Mouse (Mus musculus) kidney, postnatal 36 days (tissue): ENCODE data around the gene Pbrm1.

Source experiments
- DNase-seq, 2 experiments: peaks; one replicate each; pipeline ENCODE4 v3.0.0; 2021 to 2022; ENCODE audit warnings: mixed read lengths in 2 of 2

The Pbrm1 gene

DNA sequence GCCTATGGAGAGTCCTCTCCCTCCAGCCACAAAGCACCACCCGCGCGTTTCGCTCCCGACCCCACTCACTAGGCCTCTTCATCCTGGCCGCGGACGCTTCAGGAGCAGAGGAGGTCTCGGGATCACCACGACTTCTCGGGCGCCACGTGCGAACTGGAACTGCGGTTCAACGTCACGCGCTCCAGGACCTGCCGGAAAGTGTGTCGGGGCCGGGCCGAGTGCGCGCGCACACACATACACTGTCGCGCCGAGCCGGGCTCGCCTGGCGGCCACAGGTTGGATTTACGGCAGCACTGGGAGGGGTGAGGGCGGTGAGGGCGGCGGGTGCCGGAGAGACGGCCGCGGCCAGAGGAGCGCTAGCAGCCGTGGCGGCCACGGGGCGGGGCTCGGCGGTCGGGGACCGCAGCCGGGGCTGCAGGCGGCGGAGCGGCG lies at the start of gene Pbrm1, which contains the start of gene Gnl3:
TSS of gene Pbrm1 (plus strand) at position 279 of the 432 bp plus-strand sequence.
TSS of gene Gnl3 (minus strand) at position 293 of the 432 bp plus-strand sequence.
- peak; percentile 98 for DNase-seq

DNA sequence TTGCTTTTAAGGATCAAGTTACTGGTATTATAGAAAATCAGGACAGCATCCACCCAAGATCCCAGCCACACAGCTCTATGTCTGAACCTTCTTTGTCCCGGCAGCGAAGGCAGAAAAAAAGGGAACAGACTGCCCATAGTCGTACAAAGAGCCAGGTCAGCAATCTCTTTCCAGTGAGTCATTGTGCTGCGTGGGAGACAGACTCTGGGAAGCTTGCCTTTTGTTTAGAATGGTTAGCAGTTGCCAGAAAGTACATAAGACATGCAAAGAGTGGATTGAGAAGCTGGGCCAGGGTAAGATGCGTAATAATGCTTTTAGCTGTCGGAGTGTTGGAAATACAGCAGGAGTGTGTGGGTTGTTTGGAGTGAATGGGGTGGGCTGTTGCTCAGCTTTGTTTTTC lies 44.7 kb upstream of the Pbrm1 start:
- DNase-seq = peak; percentile 34 to 58

DNA sequence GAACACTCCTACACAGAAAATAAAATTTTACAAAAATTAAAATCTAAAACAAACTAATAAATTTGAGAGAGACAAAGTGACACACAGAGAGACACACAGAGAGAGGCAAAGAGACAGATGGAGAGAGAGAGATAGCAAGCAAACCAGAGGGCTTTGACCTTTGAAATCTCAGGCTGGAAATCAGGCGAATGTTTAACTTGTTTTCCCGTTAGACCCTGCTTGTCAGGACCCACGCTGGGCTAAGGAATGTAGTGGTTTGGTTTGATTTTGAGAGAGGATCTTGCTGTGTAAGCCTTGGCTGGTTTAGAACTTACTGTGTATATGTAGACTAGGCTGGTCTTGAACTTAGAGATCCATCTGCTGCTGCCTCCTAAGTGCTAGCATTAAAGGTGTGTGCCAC lies 42.7 kb upstream of the Pbrm1 start:
- DNase-seq = peak; percentile 37 to 69

DNA sequence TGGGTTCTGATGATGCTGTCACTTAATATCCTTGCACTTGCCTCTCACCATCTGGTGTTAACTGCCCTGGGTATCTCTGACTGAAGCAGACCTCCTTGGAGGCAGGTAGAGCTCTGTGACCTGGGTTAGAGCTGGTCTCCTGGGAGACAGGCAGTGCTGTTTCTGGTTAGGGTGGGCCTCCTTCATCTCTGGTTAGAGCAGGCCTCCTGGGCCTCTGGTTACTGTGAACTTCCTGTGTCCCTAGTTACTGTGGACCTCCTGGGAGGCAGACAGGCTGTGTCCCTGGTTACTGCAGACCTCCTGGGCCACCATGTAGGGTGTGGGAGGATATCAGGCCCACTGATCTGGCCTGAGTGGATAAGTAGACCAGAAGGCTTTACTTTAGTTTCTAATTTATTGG lies 22.5 kb upstream of the Pbrm1 start:
- DNase-seq = no peak

DNA sequence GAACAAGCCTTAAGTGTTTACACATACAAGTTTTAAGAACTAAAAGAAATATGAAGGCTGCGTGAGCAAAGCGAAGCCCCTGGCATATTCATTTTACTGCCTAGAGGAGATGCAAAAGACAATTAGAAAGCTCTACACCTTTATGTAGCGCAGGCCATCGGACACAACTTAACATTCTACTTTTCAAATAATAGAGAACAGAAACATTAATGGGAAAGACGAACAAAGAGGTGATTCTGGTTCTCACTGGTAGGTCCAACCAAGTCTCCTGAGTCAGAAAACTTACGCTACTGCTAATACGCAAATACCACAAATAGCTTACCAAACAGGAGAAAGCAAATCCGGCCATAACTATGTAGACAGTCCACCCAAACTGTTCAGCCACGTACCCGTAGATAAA lies 18.6 kb upstream of the Pbrm1 start:
- no peak for DNase-seq

DNA sequence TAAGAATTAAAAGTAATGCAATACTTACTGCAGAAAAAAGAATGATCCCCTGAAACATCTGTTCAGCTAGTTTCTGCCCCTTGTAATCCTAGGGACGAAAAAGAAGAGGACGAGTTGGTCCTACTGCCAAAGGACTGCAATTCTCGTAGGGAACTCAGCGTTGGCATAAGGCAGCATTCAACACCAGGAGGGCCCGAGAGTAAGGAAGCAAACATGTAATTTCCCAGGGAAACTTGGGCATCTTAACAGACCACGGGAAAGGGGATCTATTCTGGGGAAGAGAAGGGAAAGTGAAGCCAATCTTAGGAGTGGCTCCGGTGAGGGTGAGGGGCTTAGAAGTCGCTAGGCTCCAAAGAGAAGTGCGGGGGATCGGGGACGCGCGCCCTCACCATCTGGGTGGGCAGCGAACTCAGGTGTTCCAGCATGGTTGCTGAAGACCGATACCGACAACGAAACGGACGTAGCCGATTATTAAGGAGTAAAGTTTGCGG lies 18.1 kb upstream of the Pbrm1 start:
- no peak for DNase-seq

DNA sequence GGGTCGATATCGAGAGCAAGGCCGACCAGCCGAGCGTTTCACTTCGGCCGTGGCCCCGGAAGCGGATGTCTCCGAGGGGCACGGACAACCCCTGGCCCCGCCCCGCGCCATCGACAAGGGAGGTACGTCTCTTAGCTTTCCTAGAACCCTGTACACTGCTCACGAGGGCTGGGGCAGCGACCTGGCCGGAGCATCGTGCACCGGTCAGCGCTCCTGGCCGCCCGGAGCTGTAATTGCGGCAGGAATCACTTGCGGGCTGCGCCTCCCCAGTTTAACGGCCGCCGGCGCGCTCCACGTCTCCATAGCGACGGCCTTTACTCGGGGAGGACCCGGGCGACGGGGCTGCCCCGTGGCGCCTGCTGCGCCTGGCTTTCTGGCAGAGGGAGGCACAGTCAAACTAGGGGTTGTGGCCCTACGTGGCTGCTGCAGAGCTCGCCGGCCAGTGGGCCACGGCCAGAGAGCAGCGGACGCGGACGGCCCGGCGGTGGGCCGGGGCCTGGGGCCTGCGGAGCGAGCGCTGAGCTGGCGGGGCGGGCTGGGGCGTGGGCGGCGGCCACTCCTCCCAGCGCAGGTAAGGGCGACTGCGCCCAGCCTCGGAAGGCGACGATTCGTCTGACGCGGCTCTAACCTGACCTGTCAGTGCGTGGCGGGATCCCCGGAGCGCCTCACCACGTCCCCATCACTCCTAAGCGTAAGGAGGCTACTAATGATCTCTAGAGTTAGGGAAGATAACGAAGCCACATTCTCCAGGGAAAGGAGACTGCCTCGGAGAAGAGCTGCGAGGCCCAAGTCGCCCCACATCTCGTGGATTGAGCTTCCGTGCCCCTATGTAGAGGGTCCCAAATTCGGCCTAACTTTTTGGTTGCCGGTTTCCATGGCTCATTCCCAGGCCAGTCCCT lies 17.4 kb upstream of the Pbrm1 start, which contains the start of the genes Glt8d1 and Spcs1:
TSS of gene Glt8d1 (plus strand) at position 94 of the 899 bp plus-strand sequence.
TSS of gene Spcs1 (minus strand) at position 366 of the 899 bp plus-strand sequence.
- peak; percentile 88 to 96 for DNase-seq

DNA sequence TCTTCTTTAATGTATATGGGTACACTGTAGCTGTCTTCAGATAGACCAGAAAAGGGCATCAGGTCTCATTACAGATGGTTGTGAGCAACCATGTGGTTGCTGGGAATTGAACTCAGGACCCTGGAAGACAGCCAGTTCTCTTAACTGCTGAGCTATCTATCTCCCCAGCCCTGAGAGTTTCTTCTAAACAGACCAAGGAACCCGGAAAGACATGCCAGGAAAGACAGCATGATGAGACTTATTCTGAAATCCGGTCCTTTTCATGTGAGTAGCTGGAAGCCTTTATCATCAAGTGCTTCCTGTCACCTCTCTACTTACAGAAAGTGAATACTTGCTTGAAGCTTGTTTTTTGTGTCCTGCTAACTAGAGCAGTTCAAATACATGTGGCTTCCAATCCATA lies 14.4 kb upstream of the Pbrm1 start:
- DNase-seq = no peak

DNA sequence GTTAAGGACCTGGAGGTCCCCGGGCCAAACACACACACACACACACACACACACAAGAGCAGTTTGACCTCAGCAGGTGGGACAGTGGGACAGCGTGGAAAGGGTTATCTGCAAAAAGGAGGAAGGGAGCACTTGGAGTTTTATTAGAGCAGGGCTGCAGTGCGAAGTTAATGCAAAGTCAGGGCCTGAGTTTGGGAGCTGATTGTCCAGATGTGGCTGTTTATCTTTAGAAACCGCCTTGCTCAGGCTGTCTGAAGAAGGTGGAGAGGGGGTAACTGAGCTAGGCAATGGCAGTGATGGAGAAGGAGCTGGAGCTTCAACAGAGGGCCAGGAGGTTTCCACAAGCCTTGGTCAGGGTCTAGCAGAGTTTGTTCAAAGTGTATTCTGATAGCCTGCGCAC lies 12.2 kb upstream of the Pbrm1 start:
- no peak for DNase-seq

DNA sequence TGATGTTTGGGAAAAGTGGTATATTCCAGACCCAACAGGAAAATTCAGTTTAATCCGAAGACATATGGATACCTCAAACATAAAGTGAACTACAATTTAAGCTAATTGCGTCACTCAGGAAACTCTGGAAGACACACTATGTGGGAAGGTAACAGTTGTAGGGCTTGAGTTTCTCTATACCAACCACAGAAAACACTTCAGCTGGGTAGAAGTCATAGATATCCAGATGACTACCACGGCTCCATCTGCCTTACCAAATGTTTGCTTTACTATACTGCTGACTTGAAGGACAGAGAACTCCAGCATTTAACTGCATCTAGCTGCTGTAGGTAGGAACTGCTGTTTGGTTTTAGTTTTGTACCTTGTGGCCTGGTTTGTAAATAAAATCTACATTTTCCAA lies 7.3 kb upstream of the Pbrm1 start:
- DNase-seq = no peak

DNA sequence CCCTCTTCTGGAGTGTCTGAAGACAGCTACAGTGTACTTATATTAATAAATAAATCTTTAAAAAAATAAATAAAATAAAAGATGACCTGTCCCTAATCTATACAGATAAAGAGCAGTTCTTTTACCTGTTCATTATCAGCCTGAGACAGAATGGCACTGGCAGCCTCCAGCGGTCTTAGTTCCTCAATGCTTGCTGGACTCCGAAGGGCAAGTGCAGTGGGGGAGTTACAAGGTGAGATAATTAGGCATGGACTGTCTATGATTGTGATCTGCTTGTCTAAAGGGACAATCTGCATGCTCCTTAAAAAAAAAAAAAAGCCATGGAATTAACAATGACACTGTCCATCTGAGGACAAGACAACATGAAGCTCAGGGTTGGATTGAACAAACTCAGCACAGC lies 5.0 kb upstream of the Pbrm1 start:
- DNase-seq = no peak

DNA sequence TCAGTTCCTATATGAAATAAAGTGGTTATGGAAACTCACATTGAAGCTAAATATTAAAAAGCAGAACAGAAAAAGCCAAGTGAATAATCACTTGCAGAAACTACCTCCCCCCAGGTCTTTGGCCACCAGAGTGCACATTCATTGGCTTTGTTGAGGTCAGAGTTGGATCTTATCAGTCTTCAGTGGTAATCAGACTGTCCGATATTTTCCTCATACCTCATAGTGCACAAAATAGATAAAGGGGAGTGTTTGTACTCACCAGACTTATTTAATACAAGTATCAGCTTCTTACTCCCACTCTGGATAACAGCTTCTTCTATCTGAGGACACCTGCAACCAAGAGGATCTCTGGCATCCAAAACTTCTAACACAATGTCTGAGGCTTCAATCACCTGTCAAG lies 2.9 kb upstream of the Pbrm1 start:
- no peak for DNase-seq

DNA sequence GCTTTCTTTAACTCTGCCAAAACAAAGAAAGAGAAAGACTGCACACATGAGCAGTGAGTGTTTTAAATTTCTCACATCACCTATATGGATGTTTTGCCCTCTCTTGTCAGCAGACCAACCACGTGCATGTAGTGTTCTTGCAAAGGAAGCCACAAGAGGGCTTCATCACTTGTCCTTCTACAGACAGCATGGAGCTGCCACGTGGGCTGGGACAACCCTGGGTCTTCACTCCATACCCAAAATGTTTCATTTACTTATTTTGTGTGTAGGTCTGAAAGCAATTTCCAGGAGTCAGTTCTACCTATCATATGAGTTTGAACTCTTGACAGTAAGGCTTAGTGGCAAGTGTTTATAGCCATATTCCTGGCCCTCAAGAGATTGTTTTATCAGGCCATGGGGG lies 1.1 kb upstream of the Pbrm1 start:
- DNase-seq = peak; percentile 17 to 32

DNA sequence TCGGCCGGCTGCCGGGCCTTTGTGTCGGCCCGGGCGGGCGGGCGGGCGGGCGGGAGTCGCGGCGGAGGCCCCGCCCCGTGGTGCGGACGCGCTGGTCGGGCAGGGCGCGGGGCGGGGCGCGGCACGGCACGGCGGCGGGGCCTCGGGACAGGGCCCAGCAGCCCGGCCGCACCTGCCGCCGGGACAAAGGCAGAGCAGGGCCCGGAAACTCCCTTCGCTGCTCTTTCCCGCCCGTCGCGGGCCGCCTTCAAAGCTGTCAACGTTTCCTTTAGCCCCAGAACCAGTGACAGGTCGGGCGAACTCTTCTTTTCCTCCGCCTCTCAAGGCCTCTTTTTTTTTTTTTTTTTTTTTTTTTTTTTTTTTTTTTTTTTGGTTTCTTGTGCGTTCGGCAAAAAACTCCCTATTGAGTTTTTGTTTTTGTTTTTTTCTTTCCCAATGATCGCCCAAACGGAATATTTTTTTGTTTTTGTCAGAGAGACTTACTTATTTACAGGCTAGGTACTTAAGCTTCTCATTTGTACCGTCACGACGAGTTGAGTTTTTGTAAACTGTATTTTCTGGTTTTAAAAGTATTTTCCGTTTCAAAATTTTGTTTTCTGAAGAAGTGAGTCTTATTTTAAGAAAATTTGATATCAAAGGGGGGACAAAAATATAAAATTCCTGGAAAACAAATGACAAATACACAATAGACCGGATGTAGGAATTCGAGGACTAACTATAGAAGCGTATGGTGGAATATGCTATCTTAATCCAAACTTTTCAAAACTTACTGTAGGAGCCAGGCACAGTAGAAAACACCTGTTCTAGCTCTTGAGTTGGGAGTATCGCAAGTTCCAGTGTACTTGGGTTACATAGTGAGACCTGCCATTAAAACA lies 630 bp downstream of the Pbrm1 start:
- DNase-seq = peak; percentile 80 to 92

DNA sequence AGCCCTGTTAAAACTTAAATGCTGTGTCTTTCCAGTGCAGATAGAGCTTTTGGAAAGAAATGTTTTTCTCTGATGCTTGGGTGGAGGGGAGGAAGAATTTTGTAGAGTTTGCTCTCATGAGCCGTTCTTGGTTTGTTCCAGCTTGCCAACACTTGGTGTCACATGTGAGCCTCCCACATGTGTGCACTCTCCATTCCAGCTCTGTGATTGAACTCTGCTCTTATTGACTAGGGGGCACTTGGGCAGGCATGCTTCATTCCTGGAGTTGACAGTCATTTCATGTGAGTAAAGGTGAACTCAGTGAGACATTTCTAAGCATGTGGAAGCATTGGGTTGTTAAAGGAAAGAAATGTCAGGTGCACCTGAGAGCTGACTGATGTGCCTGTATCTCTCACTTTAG lies 3.6 kb downstream of the Pbrm1 start:
- DNase-seq = peak; percentile 39 to 48

DNA sequence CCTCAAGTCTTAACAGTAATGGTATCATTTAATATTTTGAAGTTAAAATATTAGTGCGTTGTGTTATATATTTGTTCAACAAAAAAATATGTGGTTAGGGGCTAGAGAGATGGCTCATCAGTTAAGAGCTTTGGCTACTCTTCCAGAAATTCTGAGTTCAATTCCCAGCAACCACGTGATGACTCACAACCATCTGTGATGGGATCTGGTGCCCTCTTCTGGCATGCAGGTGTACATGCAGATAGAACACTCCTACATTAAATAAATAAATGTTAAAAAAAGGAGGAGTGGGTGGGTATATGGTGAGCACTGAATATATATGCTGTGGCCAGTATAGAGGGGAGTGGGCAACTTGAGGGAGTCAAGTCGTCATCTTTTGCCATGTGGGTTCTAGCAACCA lies 6.8 kb downstream of the Pbrm1 start:
- DNase-seq = peak in 1 of 2 experiments; percentile 35

DNA sequence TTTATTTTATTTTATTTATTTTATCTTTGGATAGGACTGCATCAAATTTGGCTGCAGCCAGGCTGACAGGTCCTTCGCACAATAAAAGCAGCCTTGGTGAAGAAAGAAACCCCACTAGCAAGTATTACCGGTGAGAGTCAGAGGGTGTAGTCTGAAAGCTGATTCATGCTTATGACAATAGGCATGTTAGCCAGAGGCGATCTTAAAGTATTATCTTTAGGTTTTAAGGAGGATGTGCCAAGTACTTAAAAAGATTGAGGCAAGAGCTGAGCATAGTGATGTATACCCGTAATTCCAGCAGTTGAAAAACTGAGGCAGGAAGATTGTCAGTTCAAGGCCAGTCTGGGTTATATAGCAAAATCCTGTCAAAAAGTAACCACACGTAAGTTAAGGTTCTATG lies 26.4 kb downstream of the Pbrm1 start:
- DNase-seq = no peak

DNA sequence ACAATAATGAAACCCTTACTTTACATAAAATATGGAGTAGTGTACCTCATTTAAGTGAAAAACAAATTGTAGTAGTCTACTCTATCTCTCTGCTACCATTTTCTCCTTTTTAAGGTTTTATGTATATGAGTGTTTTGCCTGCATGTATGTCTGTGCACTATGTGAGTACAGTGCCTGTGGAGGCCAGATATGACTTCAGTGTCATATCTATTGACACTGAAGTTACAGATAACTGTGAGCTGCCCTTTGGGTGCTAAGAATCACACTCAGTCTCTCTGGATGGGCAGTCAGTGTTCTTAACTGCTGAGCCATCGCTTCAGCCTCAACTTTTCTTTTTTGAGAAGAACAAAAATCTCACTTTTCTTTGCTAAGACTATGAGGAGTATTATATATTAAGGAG lies 26.9 kb downstream of the Pbrm1 start:
- no peak for DNase-seq

DNA sequence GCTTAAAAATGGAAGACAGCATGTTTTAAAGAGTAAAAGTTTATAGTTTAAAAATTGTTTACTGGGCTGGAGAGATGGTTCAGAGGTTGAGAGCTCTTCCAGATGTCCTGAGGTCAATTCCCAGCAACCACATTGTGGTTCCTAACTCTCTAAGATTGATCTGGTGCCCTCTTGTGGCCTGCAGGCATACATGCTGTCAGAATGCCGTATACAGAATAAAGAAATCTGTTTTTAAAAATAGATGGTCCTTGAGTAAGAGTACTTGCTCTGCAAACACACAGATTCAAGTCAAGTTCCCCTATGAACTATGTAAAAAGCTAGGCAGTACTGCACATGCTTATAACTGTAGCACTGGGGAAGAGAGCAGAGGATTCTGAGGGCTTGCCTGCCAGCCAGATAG lies 43.3 kb downstream of the Pbrm1 start:
- DNase-seq = peak; percentile 19 to 65

DNA sequence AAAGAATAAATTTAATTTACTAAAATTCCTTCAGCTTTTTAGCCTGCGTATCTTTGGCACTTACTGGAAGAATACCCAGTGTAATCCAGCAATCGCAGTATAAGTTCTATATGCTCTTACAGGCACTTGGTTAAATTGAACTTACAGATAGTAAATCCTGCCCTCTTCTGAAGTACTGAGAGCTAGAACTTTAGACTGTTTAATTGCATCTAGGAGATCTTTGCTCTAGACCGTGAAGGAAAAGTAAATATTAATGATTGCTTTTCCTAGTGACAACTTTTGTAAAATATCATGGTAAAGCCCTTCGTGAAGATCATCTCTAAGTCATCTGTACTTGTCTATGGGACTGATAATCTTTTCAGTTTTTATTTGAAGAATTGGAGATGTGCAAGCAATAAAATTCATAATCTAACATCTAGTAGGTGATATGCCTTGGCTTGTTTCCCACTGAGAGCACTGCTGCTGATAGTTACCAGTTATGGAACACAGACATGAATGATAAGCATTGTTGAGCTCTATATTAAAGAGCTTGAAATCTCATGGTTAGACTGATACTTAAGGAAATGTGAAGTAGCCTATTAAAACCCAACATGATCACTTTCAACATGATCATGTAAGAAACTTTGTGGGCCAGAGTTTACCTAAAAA lies 50.3 kb downstream of the Pbrm1 start:
- DNase-seq = no peak

DNA sequence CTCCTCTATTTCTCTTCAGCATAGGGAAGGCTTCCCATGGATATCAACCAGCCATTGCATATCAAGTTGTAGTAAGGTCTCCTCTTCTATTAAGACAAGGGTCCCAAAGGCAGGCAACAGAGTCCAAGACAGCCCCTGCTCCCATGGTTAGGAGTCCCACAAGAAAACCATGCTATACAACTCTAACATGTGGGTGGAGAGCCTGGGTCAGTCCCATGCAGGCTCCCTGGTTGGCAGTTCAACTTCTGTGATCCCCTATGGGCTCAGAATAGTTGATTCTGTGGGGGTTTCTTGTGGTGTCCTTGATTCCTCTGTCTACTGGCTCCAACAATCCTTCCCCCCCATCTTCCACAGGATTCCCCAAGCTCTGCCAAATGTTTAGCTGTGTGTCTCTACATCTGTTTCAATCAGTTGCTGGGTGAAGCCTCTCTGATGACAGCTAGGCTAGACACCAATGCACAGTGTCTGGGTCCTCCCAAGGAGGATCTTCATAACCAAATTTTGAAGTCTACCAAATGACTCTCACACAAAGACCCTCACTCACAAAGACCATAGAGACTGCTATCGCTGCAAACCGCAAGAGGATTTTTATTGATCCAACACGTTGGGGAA lies 59.8 kb downstream of the Pbrm1 start:
- DNase-seq = no peak

DNA sequence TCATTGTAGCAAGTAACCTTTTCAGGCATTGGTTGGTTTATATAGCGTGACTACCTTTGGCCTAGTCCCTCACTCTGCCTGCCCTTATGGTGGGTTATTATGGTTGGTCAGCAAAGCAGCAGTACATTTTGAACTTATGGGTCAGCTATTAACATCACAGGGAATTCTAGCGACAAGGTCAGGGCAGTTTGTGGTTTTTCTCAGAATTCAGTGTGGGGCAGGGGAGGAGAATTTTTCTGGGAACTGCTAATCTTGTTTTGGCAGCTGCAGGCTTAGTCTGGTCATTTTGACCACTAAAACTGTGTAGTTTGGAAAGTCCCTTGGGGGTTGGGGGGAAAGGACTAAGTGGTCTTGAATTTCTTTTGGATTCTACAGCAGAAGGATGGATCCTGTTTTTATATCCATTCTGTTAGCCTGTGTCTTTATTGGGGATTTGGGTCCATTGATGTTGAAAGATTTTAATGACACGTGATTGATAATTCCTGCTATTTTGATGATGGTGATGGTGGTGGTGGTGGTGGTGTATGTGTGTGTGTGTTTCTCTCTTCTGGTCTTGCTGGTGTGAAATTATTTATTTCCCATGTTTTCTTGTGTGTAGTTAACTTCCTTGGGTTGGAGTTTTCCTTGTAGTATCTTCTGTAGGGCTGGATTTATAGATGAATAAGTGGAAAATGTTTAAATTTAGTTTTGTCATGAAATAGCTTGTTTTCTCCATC lies 60.5 kb downstream of the Pbrm1 start:
- DNase-seq = peak; percentile 6 to 43
